Mouse (Mus musculus): ENCODE measurements around the gene Trpv3. TPM values are rescaled to one million over a fixed set of nuclear protein-coding genes. Genes with fewer than 3 reads are reported as not detected.
"Not testable (repeated sequence)": the region's sequence is repeated elsewhere in the genome, so short reads cannot be mapped to it uniquely, and the experiment has no call there.

Trpv3 gene
- polyA plus RNA-seq, 1 experiment from 2014 or later, result 0.12 TPM

DNA sequence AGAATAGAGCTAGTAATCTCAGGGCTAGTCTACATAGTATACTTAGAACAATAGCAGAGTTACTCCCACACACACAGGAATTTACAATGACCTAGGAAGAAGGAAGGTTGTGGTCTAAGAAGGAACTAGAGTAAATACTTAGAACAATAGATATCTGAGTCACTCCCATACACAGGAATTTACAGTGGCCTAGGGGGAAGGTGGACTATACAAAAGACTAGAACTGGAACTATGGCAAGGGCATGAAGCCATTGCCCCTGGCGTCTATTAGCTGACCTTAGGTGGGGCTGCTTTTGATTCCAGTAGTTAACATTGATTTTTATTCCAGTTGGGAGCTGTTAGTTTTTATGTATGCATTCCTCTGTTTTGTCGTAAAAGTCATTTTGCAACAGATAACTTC lies 51.4 kb downstream of the Trpv3 start:
- not testable (repeated sequence) for H3K4me3 ChIP-seq (replicated peaks; ENCODE audit: low read depth, low read length); H3K4me1 ChIP-seq (ENCODE audit: control insufficient read depth, insufficient read depth, low read length); H3K9me3 ChIP-seq (ENCODE audit: control insufficient read depth, low read length); H3K4me2 ChIP-seq (ENCODE audit: low read length); H3K36me3 ChIP-seq (ENCODE audit: control insufficient read depth, insufficient read depth, low read length); ATAC-seq (ENCODE audit: low FRiP score, low TSS enrichment); H3K9ac ChIP-seq (replicated peaks; ENCODE audit: low read length); H3K27ac ChIP-seq (replicated peaks; ENCODE audit: low read depth, low read length); DNase-seq; H3K27me3 ChIP-seq (ENCODE audit: control insufficient read depth, insufficient read depth, low read length)
- 86% methylated on average over 2 of the region's 2 CpGs for WGBS

GRCm38 (mm10) chr11:73321064-73321463 lies 53.9 kb downstream of the Trpv3 start:
- not testable (repeated sequence) for ATAC-seq (ENCODE audit: low FRiP score, low TSS enrichment); H3K9me3 ChIP-seq (ENCODE audit: control insufficient read depth, low read length); H3K4me3 ChIP-seq (replicated peaks; ENCODE audit: low read depth, low read length); H3K4me1 ChIP-seq (ENCODE audit: control insufficient read depth, insufficient read depth, low read length); H3K4me2 ChIP-seq (ENCODE audit: low read length); H3K36me3 ChIP-seq (ENCODE audit: control insufficient read depth, insufficient read depth, low read length); H3K27me3 ChIP-seq (ENCODE audit: control insufficient read depth, insufficient read depth, low read length); DNase-seq; H3K9ac ChIP-seq (replicated peaks; ENCODE audit: low read length); H3K27ac ChIP-seq (replicated peaks; ENCODE audit: low read depth, low read length)
- WGBS, result 93% methylated on average over 13 of the region's 13 CpGs

GRCm38 (mm10) chr11:73323906-73324830 lies 57.0 kb downstream of the Trpv3 start:
- no peak overlapping the region for H3K9ac ChIP-seq (replicated peaks; ENCODE audit: low read length)
- H3K4me1 ChIP-seq (ENCODE audit: control insufficient read depth, insufficient read depth, low read length), result no peaks in the 10 kb centered on the region
- no peaks in the 10 kb centered on the region for H3K27me3 ChIP-seq (ENCODE audit: control insufficient read depth, insufficient read depth, low read length)
- no peak overlapping the region for H3K27ac ChIP-seq (replicated peaks; ENCODE audit: low read depth, low read length)
- H3K36me3 ChIP-seq (ENCODE audit: control insufficient read depth, insufficient read depth, low read length), result no peaks in the 10 kb centered on the region
- ATAC-seq (ENCODE audit: low FRiP score, low TSS enrichment) (no peak), DNase-seq (no peak)
- H3K9me3 ChIP-seq (ENCODE audit: control insufficient read depth, low read length), result no peaks in the 10 kb centered on the region
- no peak overlapping the region for H3K4me3 ChIP-seq (replicated peaks; ENCODE audit: low read depth, low read length)
- 74% methylated on average over 9 of the region's 9 CpGs for WGBS
- no peak overlapping the region for H3K4me2 ChIP-seq (ENCODE audit: low read length)

GRCm38 (mm10) chr11:73326485-73326886 lies 59.3 kb downstream of the Trpv3 start:
- Histone ChIP-seq H3K4me1 (ENCODE audit: control insufficient read depth, insufficient read depth, low read length) (no peaks in the 10 kb centered on the region), H3K9me3 (ENCODE audit: control insufficient read depth, low read length) (no peaks in the 10 kb centered on the region), H3K27me3 (ENCODE audit: control insufficient read depth, insufficient read depth, low read length) (no peaks in the 10 kb centered on the region), H3K27ac (replicated peaks; ENCODE audit: low read depth, low read length) (no peak overlapping the region), H3K4me2 (ENCODE audit: low read length) (no peak overlapping the region), H3K9ac (replicated peaks; ENCODE audit: low read length) (no peak overlapping the region), H3K36me3 (ENCODE audit: control insufficient read depth, insufficient read depth, low read length) (no peaks in the 10 kb centered on the region), H3K4me3 (replicated peaks; ENCODE audit: low read depth, low read length) (no peak overlapping the region)
- 73% methylated on average over 12 of the region's 12 CpGs for WGBS
- DNase-seq (no peak), ATAC-seq (ENCODE audit: low FRiP score, low TSS enrichment) (no peak)

DNA sequence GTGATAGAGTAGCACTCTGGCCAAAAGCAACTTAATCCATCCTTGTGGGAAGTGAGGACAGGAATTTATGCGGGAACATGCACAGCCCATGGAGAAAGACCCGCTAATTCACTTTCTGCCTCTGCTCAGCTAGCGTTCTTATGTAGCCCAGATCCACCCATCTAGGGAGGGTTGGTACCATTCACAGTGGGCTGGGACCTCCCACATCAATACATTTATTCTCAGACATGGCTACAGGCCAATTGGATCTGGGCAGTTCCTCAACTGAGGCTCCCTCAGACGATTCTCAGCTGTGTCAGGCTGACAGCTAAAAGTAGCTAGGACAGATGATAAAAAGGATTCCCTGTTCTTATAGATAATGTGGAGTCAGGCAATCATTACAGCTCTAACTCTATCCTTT lies 60.2 kb downstream of the Trpv3 start:
- WGBS, result 71% methylated on average over 4 of the region's 4 CpGs
- Histone ChIP-seq H3K27ac (replicated peaks; ENCODE audit: low read depth, low read length) (no peak overlapping the region), H3K4me2 (ENCODE audit: low read length) (no peak overlapping the region), H3K4me1 (ENCODE audit: control insufficient read depth, insufficient read depth, low read length) (no peaks in the 10 kb centered on the region), H3K9me3 (ENCODE audit: control insufficient read depth, low read length) (no peaks in the 10 kb centered on the region), H3K4me3 (replicated peaks; ENCODE audit: low read depth, low read length) (no peak overlapping the region), H3K36me3 (ENCODE audit: control insufficient read depth, insufficient read depth, low read length) (no peaks in the 10 kb centered on the region), H3K9ac (replicated peaks; ENCODE audit: low read length) (no peak overlapping the region), H3K27me3 (ENCODE audit: control insufficient read depth, insufficient read depth, low read length) (no peaks in the 10 kb centered on the region)
- ATAC-seq (ENCODE audit: low FRiP score, low TSS enrichment) (no peak), DNase-seq (no peak)

- no peaks in the 10 kb centered on the region for H3K9me3 ChIP-seq (ENCODE audit: control insufficient read depth, low read length)
- H3K9ac ChIP-seq (replicated peaks; ENCODE audit: low read length), result no peak within 1 kb of the TSS
- ATAC-seq (ENCODE audit: low FRiP score, low TSS enrichment), result no peak
- no peak within 1 kb of the TSS for H3K27ac ChIP-seq (replicated peaks; ENCODE audit: low read depth, low read length)
- H3K36me3 ChIP-seq (ENCODE audit: control insufficient read depth, insufficient read depth, low read length), result no peaks in the 10 kb centered on the region
- H3K27me3 ChIP-seq (ENCODE audit: control insufficient read depth, insufficient read depth, low read length), result no peaks in the 10 kb centered on the region
- 83% methylated on average over 27 of the region's 27 CpGs for WGBS
- no peaks in the 10 kb centered on the region for H3K4me1 ChIP-seq (ENCODE audit: control insufficient read depth, insufficient read depth, low read length)
- no peak within 1 kb of the TSS for H3K4me2 ChIP-seq (ENCODE audit: low read length)
- no peak for DNase-seq
- no peak within 1 kb of the TSS for H3K4me3 ChIP-seq (replicated peaks; ENCODE audit: low read depth, low read length)
Measured at GRCm38 (mm10) chr11:73329442-73329841, 62.3 kb downstream of the Trpv3 start, which contains the start of the genes Aspa, Gm49340 and Spata22. TSS of gene Aspa (minus strand) at chr11:73329596. TSS of gene Gm49340 (plus strand) at chr11:73329741. TSS of gene Spata22 (plus strand) at chr11:73329741.

DNA sequence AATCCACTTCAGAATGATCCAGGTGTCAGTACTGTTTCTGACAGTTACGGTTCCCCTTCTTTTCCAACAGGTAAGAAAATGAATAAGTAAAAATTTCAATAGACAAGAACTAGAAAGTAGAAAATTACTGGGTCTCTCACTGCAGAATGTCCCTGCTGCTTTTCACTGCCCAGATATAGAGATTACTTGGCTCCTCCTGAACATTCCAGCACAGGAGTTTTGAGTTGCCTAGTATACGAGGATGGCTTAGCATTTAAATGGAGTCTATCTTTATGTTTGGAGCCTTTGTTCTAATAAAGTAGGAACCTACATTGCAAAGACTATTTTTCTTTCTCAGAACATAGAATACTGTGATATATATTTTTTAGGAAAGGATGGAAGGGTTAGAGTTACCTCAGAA lies 66.2 kb downstream of the Trpv3 start:
- WGBS, result 45% methylated on average over 2 of the region's 2 CpGs
- DNase-seq, result peak; percentile 27
- H3K9me3 ChIP-seq (ENCODE audit: control insufficient read depth, low read length), result no peaks in the 10 kb centered on the region
- no peak overlapping the region for H3K27ac ChIP-seq (replicated peaks; ENCODE audit: low read depth, low read length)
- H3K4me1 ChIP-seq (ENCODE audit: control insufficient read depth, insufficient read depth, low read length), result no peaks in the 10 kb centered on the region
- H3K4me3 ChIP-seq (replicated peaks; ENCODE audit: low read depth, low read length), result no peak overlapping the region
- no peak overlapping the region for H3K4me2 ChIP-seq (ENCODE audit: low read length)
- H3K36me3 ChIP-seq (ENCODE audit: control insufficient read depth, insufficient read depth, low read length), result no peaks in the 10 kb centered on the region
- no peak for ATAC-seq (ENCODE audit: low FRiP score, low TSS enrichment)
- H3K9ac ChIP-seq (replicated peaks; ENCODE audit: low read length), result no peak overlapping the region
- no peaks in the 10 kb centered on the region for H3K27me3 ChIP-seq (ENCODE audit: control insufficient read depth, insufficient read depth, low read length)

- Histone ChIP-seq H3K4me3 (replicated peaks; ENCODE audit: low read depth, low read length) (no peak overlapping the region), H3K9me3 (ENCODE audit: control insufficient read depth, low read length) (no peaks in the 10 kb centered on the region), H3K27me3 (ENCODE audit: control insufficient read depth, insufficient read depth, low read length) (no peaks in the 10 kb centered on the region), H3K36me3 (ENCODE audit: control insufficient read depth, insufficient read depth, low read length) (no peaks in the 10 kb centered on the region), H3K27ac (replicated peaks; ENCODE audit: low read depth, low read length) (no peak overlapping the region), H3K9ac (replicated peaks; ENCODE audit: low read length) (no peak overlapping the region), H3K4me2 (ENCODE audit: low read length) (no peak overlapping the region), H3K4me1 (ENCODE audit: control insufficient read depth, insufficient read depth, low read length) (no peaks in the 10 kb centered on the region)
- 84% methylated on average over 4 of the region's 4 CpGs for WGBS
- no peak for ATAC-seq (ENCODE audit: low FRiP score, low TSS enrichment)
- no peak for DNase-seq
Measured at GRCm38 (mm10) chr11:73336919-73337318, 69.7 kb downstream of the Trpv3 start.

All from midbrain, embryonic 14.5 days (tissue).